Mouse (Mus musculus) liver, adult 2 months (tissue): ENCODE measurements at regions not wholly inside any gene's neighbourhood (a gene's known extent, or its start where the extent isn't known, plus 50 kb on each side); places are given as distances from the start of the nearest gene placed in this dataset.

Source experiments
- CTCF ChIP-seq: fragments of 200-500 bp; IDR thresholded peaks from 2 replicates; pipeline ENCODE4 v1.5.1; 2011; ENCODE audit warnings: low read depth, low read length, control low read depth
- POLR2A ChIP-seq: fragments of 200-500 bp; IDR thresholded peaks from 2 replicates; pipeline ENCODE4 v1.6.1; 2011; ENCODE audit warnings: low read length, control low read depth; ENCODE audit not compliant: insufficient read depth; ENCODE audit errors: extremely low read depth

DNA sequence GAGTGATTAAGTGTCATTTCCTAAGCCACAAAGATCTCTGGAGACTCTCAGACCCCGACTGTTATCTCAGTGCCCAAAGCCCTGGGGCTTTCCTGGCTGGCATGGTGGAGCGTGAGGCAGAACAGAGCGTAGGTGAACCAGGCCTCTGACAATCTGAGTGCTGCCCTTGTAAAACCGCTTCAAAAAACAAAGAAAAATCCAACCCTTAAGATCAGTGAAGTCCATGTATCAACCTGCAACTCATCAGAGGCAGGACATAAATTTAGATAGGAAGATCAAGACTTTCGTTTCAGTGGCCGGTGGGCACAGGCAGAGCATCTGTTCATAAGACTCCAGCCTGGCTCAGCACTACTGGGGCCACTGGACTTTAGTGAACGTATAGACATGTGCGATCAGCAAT lies 61.1 kb upstream of the Mpped2 start:
- TF ChIP-seq CTCF = no peak
- no peak for TF ChIP-seq POLR2A
